Mouse (Mus musculus) kidney, embryonic 14.5 days (tissue): ENCODE data around the gene Fgd2. TPM values are rescaled to one million over a fixed set of nuclear protein-coding genes. Genes with fewer than 3 reads are reported as not detected.
A peak's percentile ranks its signal among the peaks of the same experiment; 100 is the strongest.
"Not testable (repeated sequence)": the region's sequence is repeated elsewhere in the genome, so short reads cannot be mapped to it uniquely, and the experiment has no call there.

Experiments
- ATAC-seq: fragments of 200-750 bp; cut with Nextera tagmentation; 2 replicates; pipeline ENCODE4 v1.8.0; 2017; ENCODE audit warnings: moderate number of reproducible peaks, mild to moderate bottlenecking, moderate TSS enrichment, moderate library complexity; ENCODE audit not compliant: low FRiP score, low TSS enrichment
- H3K27ac ChIP-seq: fragments of 300-500 bp; sonication (generic); 2 replicates; pipeline ENCODE4 v1.5.1; 2014; ENCODE audit warnings: low read depth, mild to moderate bottlenecking, low read length, moderate library complexity, mixed read lengths
- H3K27me3 ChIP-seq: fragments of 300-500 bp; sonication (generic); 2 replicates; pipeline ENCODE4 v1.6.1; 2014; ENCODE audit warnings: mild to moderate bottlenecking, low read length; ENCODE audit not compliant: control insufficient read depth, insufficient read depth
- H3K36me3 ChIP-seq: fragments of 300-500 bp; sonication (generic); 2 replicates; pipeline ENCODE4 v1.6.1; 2014; ENCODE audit warnings: low read length, mixed read lengths; ENCODE audit not compliant: control insufficient read depth, insufficient read depth
- H3K4me1 ChIP-seq: fragments of 300-500 bp; sonication (generic); 2 replicates; pipeline ENCODE4 v1.6.1; 2014; ENCODE audit warnings: low read length, mixed read lengths; ENCODE audit not compliant: control insufficient read depth, insufficient read depth
- H3K4me2 ChIP-seq: fragments of 300-500 bp; sonication (generic); replicated peaks from 2 replicates; pipeline ENCODE4 v1.6.1; 2014; ENCODE audit warnings: low read depth, mild to moderate bottlenecking, low read length
- H3K4me3 ChIP-seq: fragments of 300-500 bp; sonication (generic); 2 replicates; pipeline ENCODE4 v1.5.1; 2014; ENCODE audit warnings: mild to moderate bottlenecking, low read length
- H3K9ac ChIP-seq: fragments of 300-500 bp; sonication (generic); 2 replicates; pipeline ENCODE4 v1.6.1; 2014; ENCODE audit warnings: low read depth, mild to moderate bottlenecking, low read length, moderate library complexity
- H3K9me3 ChIP-seq: fragments of 300-500 bp; sonication (generic); 2 replicates; pipeline ENCODE4 v1.6.1; 2016; ENCODE audit warnings: low read length; ENCODE audit not compliant: control insufficient read depth
- WGBS: fragments of 180-500 bp; shearing (Covaris S2); extraction: QIAGEN DNeasy Blood & Tissue Kit; methylation state at CpG from one replicate; pipeline ENCODE4 v1.1.7; 2014; 5-methylcytosine and 5-hydroxymethylcytosine counted together
- polyA plus RNA-seq: library from polyadenylated mRNA; unstranded; fragments of >200 nt; fragmentation: Nextera tagmentation; extraction: Ambion mirVana; gene quantifications from 2 replicates; pipeline ENCODE4 v1.2.1, GENCODE M21; 2014

Fgd2 gene
- polyA plus RNA-seq, result 9.5 and 9.6 TPM in 2 replicates

- Histone ChIP-seq H3K4me3 (no peak within 1 kb of the TSS), H3K4me2 (0 out of 2 replicates have a peak within 1 kb of the TSS, but pooled peaks have one; percentile 21), H3K27me3 (no peaks in the 10 kb centered on the region), H3K4me1 (peaks cover 22% of the 10 kb centered on the region), H3K36me3 (no peaks in the 10 kb centered on the region), H3K9me3 (no peaks in the 10 kb centered on the region), H3K27ac (no peak within 1 kb of the TSS), H3K9ac (no peak within 1 kb of the TSS)
- 20% methylated on average over 5 of the region's 5 CpGs for WGBS
- no peak; the same call in 1 of the 2 replicates for ATAC-seq
Observed at GRCm38 (mm10) chr17:29360761-29361221, at the start of gene Fgd2. Gene Fgd2 (plus strand): TSS chr17:29360914.

- ATAC-seq, result no peak
- Histone ChIP-seq H3K4me1 (0 out of 2 replicates have a peak, but pooled peaks cover 9% of the 10 kb centered on the region), H3K4me3 (no peak overlapping the region), H3K27ac (no peak overlapping the region), H3K36me3 (no peaks in the 10 kb centered on the region), H3K4me2 (no peak overlapping the region), H3K9ac (no peak overlapping the region), H3K27me3 (no peaks in the 10 kb centered on the region), H3K9me3 (peaks cover 4% of the 10 kb centered on the region; the same call in 1 of the 2 replicates)
- 91% methylated on average over 8 of the region's 8 CpGs for WGBS
Observed at GRCm38 (mm10) chr17:29311602-29312001, 49.1 kb upstream of the Fgd2 start.

GRCm38 (mm10) chr17:29312082-29312481 is 48.6 kb upstream of the Fgd2 start:
- ATAC-seq, result no peak
- H3K27me3 ChIP-seq, result no peaks in the 10 kb centered on the region
- WGBS, result 95% methylated on average over 2 of the region's 2 CpGs

GRCm38 (mm10) chr17:29313300-29313699 is 47.4 kb upstream of the Fgd2 start:
- Histone ChIP-seq H3K4me3 (no peak overlapping the region), H3K36me3 (no peaks in the 10 kb centered on the region), H3K9ac (no peak overlapping the region), H3K4me1 (0 out of 2 replicates have a peak, but pooled peaks cover 9% of the 10 kb centered on the region), H3K9me3 (peaks cover 4% of the 10 kb centered on the region; the same call in 1 of the 2 replicates), H3K27me3 (no peaks in the 10 kb centered on the region), H3K27ac (no peak overlapping the region), H3K4me2 (no peak overlapping the region)
- no peak for ATAC-seq

More at GRCm38 (mm10) chr17:29312082-29312481, 48.6 kb upstream of the Fgd2 start:
- Histone ChIP-seq H3K4me3 (no peak overlapping the region), H3K36me3 (no peaks in the 10 kb centered on the region), H3K4me2 (no peak overlapping the region), H3K4me1 (0 out of 2 replicates have a peak, but pooled peaks cover 12% of the 10 kb centered on the region), H3K9ac (no peak overlapping the region), H3K9me3 (peaks cover 4% of the 10 kb centered on the region; the same call in 1 of the 2 replicates), H3K27ac (no peak overlapping the region)

GRCm38 (mm10) chr17:29315672-29316465 is 44.8 kb upstream of the Fgd2 start:
- ATAC-seq, result no peak
- Histone ChIP-seq H3K27ac (peak overlapping the region; percentile 61; the same call in 1 of the 2 replicates), H3K4me3 (no peak overlapping the region), H3K4me2 (no peak overlapping the region), H3K9ac (no peak overlapping the region), H3K4me1 (0 out of 2 replicates have a peak, but pooled peaks cover 9% of the 10 kb centered on the region), H3K9me3 (peaks cover 4% of the 10 kb centered on the region; the same call in 1 of the 2 replicates), H3K36me3 (no peaks in the 10 kb centered on the region), H3K27me3 (peaks cover 3% of the 10 kb centered on the region; the same call in 1 of the 2 replicates)
- WGBS, result 26% methylated on average over 9 of the region's 9 CpGs

- 73% methylated on average over 3 of the region's 3 CpGs for WGBS
- H3K27ac ChIP-seq, result peak overlapping the region; percentile 59; the same call in 1 of the 2 replicates
- no peak overlapping the region for H3K9ac ChIP-seq
- peaks cover 4% of the 10 kb centered on the region; the same call in 1 of the 2 replicates for H3K9me3 ChIP-seq
- H3K4me1 ChIP-seq, result 0 out of 2 replicates have a peak, but pooled peaks cover 9% of the 10 kb centered on the region
- H3K36me3 ChIP-seq, result no peaks in the 10 kb centered on the region
- no peak overlapping the region for H3K4me3 ChIP-seq
- peaks cover 10% of the 10 kb centered on the region for H3K27me3 ChIP-seq
- ATAC-seq, result no peak
- no peak overlapping the region for H3K4me2 ChIP-seq
Observed at GRCm38 (mm10) chr17:29316891-29317290, 43.8 kb upstream of the Fgd2 start.

GRCm38 (mm10) chr17:29317380-29317779 is 43.3 kb upstream of the Fgd2 start, which contains the start of gene Pi16:
Gene Pi16 (plus strand): TSS chr17:29317680.
- not testable (repeated sequence) for H3K4me1 ChIP-seq, ATAC-seq, H3K9me3 ChIP-seq, H3K9ac ChIP-seq, H3K4me2 ChIP-seq, H3K4me3 ChIP-seq, H3K36me3 ChIP-seq
- Histone ChIP-seq H3K27me3 (peaks cover 15% of the 10 kb centered on the region), H3K27ac (peak within 1 kb of the TSS; percentile 59; the same call in 1 of the 2 replicates)
- WGBS, result 82% methylated on average over 3 of the region's 3 CpGs

- H3K4me2 ChIP-seq, result no peak overlapping the region
- H3K27me3 ChIP-seq, result peaks cover 22% of the 10 kb centered on the region
- no peak overlapping the region for H3K4me3 ChIP-seq
- WGBS, result 54% methylated on average over 6 of the region's 6 CpGs
- no peaks in the 10 kb centered on the region for H3K36me3 ChIP-seq
- H3K9me3 ChIP-seq, result no peaks in the 10 kb centered on the region
- H3K9ac ChIP-seq, result no peak overlapping the region
- 0 out of 2 replicates have a peak, but pooled peaks cover 12% of the 10 kb centered on the region for H3K4me1 ChIP-seq
- H3K27ac ChIP-seq, result no peak overlapping the region
- ATAC-seq, result no peak
Observed at GRCm38 (mm10) chr17:29318731-29319250, 41.9 kb upstream of the Fgd2 start.
